Mouse (Mus musculus) frontal cortex, adult 2 months (tissue): ENCODE measurements around the gene Cfap97. TPM values are rescaled to one million over a fixed set of nuclear protein-coding genes. Genes with fewer than 3 reads are reported as not detected.
A peak's percentile ranks its signal among the peaks of the same experiment; 100 is the strongest.

Experiments
- DNase-seq, 2 experiments: peaks; one replicate each; pipeline ENCODE4 v3.0.0; 2022; ENCODE audit warnings: low spot score in 1 of 2; ENCODE audit errors: extremely low spot score in 1 of 2
- polyA plus RNA-seq: library from polyadenylated mRNA; depleted of rRNA; stranded (reverse); fragments of >200 nt; gene quantifications from 2 replicates; pipeline ENCODE4 v1.2.3, GENCODE M21; 2012

Cfap97 gene
- polyA plus RNA-seq, 1 experiment: 16.8 TPM

DNA sequence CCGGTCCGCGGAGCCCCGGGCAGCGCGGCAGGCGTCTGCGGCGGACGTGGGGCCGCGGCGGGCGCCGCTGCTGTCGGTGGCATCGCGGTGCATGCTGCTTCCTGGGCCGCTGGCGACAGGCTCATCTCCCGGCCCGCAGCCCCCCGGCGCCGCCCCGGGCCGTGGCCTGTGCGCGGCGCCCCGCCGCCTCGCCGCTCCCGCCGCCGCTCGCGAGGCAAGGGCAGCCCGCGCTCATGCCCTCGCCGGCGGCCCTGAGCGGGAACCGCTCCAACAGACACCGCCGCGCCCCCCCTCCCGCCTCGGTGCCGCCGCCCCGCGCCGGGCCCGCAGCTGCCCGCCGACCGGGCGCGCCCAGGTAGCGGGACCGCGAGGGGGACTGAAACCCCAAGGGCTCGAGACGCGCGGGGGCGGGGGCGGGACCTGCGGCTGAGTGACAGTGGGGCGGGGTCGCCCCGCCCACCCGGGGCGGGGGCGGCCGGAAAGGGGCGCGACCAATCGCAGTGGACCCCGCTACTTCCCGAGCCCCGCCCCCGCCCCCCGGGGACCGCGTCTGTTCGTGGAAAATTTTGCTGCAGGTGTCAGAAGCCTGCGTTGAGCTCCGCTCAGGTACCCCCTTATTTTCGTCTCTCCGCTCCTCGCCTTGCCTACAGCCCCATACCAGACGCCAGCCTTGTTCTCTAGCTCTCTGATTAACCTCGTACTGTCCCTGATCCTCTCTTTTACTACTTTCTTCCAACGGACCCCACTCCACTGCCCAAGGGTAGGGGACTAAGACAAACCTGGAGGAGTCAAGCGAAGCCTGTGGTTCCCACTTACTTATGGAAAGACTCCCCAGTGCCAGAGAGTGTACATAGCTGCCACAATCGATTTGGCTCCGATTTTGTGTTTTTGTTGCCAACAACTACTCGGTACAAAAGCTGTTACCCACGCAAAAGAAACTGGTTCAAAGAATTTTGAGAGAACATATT lies 777 bp downstream of the Cfap97 start, which contains the start of gene Snx25:
Gene Snx25, minus strand, starts transcription at position 96 of the 968 bp plus-strand sequence.
- peak in 1 of 2 experiments; percentile 86 for DNase-seq

DNA sequence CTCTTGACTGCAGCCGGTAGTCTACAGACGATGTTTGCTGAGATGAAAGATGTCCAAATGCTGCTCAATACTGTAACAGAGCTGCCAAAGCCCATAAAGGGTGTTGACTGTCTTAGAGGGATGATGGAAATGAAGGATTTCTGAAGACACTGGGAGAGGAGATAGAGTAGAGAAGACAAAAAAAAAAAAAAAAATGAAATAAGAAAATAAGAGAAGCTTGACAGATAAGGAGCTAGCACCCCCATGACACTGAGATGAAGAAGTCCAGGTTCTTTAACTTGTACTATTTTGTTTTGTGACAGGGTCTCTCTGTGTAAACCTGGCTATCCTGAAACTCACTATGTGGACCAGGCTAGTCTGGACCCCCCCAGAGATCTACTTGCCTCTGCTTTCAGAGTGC lies 1.5 kb downstream of the Cfap97 start:
- no peak for DNase-seq

DNA sequence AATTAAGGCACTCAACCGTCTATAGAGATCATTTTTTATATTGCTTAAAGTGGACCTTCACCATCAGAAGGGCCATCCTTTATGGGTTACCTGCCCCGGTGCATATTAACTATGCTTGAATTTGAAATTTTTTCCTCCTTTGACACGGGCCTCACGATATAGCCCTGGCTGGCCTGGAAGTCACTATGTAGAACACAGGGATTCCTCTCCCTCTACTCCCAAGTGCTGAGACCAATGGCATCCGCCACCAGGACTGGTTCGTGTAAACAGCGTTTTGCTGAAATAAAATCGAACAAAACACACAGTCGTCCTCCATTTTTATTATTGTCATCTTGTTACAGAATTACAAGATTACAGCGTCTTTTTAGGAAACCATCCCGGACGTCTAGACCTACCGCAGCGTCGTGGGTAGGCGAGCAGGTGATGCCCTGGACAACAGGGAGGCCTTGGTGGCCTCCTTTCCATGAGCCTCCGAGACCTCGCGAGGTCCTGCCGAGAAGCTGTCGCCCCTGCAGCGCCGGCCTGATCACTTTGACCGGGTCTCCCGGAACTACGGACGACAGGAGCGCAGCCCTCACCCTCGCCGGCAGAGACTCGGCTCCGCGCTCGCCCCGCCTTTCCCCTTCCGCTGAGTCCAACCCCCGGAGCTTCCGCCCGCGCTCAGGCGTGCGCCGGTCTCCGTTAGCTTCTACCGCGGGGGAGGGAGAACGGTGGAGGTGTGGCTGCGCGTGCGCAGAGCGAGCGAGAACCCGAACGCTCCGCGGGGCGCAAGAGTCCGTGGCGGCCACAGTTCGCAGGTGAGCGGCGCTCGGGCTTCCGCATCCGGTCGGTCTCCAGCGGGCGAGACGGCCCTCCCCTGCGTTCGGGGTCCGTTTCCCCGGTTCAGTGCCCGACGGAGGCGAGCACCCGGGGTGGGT lies 11.6 kb downstream of the Cfap97 start:
- peak; percentile 87 to 98 for DNase-seq

DNA sequence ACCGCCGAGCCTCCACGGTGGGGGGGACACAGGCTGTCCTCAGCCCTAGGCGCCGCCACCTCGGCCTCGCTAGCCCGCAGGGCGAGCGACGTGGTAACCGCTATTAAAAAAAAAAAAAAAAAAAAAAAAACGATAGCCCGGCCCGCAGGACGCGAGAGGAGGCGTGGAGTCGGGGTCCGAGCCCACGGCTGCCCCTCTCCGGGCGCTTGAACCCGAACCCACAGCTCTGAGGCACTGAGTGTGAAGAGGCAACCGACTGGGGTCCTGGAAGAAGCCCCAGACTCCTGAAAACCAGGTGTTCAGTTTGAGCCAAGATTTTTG lies 12.3 kb downstream of the Cfap97 start:
- DNase-seq: no peak

DNA sequence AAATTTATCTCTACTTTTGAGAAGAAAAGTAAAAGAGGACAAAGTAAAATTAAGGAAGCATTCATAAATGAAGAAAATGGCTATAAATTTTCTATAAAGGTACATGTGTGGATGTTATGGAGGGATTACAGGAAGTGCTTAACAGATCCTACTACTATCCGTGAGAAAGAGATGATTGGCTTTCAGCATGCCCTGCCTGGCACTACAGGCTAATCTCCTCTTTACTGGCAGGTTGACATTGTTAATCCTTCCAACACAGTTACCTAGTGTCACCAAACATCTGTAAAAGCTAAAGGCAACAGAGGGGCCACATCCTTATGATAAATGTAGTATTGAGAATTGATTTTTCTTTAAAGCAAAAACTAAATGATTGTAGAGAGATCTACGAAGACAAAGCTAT lies 22.1 kb downstream of the Cfap97 start:
- no peak for DNase-seq

DNA sequence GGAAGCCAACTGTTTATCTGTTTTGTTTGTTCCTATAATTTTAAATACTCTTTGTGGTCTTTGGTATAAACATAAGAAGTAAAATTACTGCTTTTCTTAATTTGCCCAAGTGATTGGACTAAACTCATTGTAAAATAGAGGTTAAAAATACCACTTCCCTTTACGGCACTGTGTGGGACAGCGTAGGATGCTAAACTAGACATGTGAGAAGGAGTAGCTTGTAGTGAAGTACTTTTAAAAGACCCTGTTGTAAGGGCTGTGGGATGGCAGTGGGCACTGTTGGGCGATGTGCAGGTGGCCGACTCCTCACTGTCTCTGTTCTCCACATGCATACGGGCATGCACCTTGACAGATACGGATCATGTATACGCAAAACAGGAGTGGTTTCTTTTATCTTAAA lies 28.6 kb downstream of the Cfap97 start:
- DNase-seq: no peak

DNA sequence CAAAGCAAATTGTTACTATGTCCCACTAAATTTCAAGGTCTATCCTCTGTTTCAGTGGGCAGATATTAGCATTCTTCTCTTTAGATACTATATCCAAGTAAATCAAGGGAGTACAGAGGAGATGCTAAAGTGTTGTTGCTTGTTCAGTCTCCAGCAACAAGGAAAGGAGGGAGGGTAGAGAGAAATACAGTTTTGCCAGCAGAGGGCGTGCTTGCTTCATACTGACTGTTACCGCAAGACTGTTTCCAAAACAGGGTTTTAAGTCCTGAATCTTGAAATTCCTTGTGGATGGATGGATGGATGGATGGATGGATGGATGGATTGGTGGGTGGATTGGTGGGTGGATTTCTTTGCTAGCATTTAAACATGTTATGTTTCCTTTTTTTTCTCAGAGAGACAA lies 33.8 kb downstream of the Cfap97 start:
- DNase-seq: peak in 1 of 2 experiments; percentile 80

DNA sequence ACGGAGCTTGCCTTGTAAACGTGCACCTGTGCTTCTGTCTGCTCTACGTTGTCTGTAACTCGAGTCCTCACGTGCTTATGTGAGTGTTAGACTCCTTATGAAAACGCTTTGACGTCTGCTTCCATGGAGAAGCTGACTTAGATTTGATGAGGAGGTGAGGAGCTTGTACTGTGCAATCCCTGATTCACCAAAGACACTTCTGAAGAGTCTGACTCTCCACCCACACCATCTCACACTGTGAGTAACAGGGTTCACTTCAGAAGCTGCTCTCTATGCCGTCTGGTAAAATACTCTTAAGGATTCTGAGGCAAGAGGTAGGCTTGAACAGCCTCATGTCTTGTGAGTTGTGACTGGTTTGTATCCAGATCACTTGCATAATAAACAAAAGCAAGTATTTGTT lies 41.5 kb downstream of the Cfap97 start:
- DNase-seq: no peak

DNA sequence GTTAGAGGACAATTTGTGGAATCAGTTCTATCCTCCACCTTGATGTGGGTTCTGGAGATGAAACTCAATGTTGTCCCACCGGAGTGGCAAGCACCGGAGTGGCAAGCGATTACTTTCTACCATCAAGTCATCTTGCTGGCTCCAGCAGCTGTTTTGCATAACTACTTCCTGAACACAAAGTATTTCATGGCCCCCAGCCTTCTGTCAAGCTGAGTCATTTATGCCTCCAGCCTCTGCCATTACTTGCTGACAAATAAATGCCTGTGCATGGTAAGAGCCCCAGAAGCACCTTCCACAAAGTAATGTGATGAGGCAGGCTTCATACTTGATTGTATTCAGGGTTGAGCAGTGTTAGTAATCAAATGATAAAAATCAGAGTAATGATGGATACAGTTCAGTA lies 45.3 kb downstream of the Cfap97 start:
- DNase-seq: no peak

DNA sequence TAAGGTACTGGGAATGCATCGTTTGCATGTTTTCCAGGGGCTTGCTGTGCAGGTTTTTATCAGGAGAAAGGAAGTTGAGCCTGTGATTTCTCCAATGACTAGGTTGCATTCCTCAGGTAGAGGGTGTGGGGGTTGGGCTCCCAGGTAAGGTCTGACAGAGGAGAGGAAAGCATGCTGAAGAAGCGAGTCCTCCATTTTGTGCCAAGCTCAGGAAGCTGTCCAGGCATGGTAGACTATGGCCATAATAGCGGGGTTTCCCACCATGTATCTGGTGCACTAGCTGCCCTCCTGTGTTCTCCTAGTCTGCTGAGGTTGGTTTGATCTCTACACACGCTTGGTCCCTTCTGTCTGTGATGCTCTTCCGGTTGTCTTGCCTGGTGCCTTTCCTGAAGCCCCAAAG lies 46.1 kb downstream of the Cfap97 start:
- no peak for DNase-seq

DNA sequence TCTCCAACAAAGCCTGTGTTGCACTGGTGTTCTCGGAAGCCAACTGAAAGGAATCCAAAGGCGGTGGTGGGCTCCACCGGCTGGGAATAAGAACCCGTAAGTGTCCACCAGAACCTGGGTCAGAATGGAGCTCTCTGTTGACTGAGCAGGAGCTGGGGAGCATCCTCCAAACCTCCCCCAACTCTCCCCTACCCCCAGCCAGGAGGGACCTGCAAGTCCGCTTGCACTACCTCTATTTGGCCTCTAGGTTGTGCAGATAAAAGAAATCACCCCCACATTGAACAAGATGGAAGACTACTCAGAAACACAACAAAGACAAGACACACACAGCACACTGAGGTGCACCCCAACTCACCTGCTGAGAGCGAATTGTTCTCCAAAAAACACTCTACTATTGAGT lies 50.8 kb downstream of the Cfap97 start:
- DNase-seq: no peak

DNA sequence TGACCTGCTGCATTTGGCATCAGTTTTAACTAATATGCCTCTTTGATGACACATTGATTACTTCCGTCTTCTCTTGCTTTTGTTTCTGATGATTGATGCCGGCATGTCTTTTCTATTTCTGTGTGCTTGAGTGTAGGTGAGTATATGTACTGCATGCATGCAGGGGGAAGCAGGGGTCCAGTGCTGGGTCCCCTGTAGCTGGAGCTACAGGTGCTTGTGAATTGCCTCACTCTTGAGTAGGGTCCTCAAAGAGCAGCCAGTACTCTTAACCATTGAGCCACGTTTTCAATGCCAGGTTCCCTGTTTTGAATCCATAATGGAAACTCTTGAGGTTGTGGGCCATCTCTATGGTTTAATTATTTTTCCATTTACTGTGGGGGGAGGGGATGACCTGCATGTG lies 52.7 kb downstream of the Cfap97 start:
- no peak for DNase-seq

DNA sequence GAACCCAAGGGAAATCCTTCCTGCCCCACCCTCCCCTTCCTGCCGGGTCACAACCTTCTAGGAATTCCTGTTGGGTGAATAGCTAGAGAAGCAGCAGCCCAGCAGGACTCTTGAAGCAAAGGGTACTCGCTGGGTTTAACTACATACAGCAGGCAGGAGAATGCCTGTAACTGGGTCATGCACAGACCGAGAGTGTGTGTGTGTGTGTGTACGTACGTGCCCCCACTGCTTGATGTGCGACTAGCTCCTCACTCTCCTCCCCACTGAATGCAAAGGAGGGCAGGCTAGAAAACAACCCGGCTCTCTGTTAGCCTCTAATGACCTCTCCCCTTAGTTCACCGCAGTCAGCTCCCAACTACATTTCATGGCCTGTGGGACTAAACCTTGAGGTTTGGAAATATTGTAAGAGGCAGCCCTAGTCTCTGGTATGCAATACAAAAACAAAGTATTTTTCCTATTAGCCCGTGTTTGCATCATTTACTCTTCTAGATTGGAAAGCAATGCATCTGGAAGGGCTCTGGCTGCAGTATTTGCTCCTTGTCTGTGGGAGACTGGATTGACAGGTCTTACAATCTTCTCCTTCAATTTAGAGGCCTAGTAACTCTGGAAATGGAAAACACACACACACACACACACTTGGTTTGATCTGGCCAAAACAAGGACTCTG lies 53.5 kb downstream of the Cfap97 start:
- no peak for DNase-seq

DNA sequence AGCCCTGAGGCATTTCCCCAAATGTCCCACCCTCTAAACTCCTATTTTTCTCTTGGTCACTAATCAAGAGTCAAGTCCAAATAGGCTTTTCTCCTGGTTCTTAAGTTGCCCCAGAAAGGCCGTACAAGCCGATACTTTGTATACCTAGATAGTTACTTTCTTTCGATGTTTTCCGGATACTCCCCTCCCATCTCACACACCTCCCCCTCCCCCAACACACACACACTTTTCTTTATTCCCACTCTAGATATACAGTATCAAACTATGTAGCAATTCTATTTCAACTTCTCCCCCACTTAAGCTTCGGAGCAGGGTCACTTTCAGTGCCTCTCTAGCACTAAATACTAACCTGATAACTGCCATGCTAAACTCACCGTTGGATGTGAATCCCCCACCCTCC lies 54.5 kb downstream of the Cfap97 start:
- no peak for DNase-seq

DNA sequence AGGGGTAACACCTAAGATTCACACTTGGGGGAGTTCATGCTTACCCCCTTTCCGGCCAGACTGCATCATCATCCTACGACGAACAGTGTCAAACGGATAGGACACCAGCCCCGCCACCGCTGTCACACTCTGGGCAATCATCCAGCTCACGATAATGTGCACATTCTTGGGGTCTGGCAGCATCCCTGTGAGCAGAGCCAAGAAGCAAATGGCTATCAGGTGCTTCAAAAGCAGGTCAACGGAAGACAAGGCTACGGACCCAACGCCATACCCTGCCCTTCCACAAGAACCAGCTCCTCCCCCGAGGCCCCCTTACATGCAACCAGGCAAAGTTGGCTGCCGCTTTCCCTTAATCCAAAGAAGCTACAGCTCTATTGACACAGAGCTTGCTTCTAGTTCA lies 56.8 kb downstream of the Cfap97 start:
- DNase-seq: peak in 1 of 2 experiments; percentile 69

DNA sequence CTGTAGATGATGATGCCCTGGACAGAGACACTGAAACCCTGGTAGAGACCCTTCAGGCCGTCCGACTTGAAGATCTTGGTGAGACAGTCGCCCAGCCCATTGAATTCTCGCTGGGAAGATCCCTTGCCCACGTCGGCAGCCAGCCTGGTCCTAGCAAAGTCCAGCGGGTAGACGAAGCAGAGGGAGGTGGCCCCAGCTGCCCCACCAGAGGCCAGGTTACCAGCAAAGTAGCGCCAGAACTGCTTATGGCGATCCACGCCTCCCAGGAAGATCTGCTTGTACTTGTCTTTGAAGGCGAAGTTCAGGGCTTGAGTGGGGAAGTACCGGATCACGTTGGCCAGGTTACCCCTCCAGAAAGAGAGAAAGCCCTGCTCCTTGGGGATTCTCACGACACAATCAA lies 57.5 kb downstream of the Cfap97 start:
- no peak for DNase-seq

DNA sequence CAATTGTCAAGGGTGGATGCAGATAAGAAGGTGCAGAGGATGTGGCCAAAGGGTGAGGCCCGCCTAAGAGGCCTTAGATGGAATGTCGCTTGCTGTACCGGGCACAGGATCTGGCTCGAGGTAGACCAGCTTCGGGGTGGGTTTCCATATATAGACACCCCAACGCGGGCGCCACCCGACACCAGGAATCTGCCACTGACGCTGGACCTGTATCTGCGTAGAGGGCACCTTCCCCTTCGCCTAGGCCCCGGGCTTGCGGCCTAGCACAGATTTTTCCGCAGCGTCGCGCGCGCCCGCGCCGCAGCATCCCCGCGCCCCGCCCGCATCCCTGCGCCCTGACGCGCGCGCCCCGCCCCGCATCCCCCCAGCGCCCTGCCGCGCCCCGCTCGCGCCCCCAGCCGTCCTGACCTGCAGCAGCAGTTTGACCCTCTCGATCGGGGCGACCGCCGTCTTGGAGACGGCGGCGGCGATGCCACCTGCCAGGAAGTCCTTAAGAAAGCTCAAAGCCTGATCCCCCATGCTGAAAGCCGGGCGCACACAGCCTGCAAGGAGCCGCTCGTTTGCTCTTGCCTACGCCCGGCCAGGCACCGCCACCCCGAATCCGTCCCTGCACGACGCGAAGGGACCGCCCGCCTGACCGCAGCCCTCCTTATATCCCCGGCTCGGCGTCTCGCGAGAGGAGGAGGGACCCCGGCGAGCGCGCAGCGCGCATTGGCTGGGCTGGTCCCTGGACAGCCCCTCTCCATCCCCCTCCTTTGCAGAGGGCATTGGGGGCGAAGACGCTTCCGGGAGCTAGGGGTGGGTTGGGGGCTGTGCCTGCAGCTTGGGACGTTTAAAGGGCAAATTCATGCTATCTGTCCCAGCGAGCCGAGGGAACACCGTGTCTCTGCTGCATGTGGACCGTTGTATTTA lies 59.1 kb downstream of the Cfap97 start, which contains the start of gene Slc25a4:
Gene Slc25a4, minus strand, starts transcription at position 881 of the 912 bp plus-strand sequence.
- DNase-seq: peak; percentile 93 to 97

DNA sequence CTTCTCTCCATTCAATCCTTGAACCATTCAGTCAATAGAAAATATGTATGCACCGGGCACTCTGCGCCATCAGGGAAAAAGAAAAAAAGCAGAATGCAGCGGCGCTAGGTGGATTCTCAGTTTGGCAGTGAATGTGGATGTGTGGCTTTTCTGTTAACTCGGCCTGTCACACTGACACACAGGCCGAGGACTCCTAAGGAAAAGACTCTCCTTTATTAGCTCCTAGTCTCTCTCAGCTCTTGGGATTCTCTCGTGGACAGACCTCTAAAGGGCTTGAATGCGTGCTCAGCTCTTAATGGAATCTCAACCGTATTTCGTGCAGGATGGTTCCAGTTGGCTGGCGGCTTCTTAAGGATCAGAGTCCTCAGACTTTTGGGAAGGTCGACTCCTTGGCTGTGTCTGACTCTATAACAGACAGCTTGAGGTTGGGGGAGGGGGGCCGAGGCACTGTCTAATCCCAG lies 60.1 kb downstream of the Cfap97 start:
- DNase-seq: peak in 1 of 2 experiments; percentile 46

DNA sequence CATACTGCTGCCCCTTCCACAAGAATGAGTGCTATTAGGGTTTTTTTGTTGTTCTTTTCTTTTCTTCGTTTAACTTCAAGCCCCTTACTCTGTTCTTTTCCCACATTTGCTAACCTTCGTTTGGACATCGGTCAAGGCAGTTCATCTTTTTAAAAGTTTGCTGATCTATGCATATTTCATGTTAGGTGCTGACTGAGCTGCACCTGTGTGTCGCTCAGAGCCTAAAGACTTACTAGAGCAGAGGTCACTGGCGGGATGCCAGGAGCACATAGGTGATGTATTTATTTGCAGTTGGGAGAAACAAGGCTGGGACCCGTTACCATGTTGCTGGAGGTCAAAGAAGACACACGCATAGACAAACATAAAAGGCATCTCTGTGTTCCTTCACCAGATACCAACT lies 60.6 kb downstream of the Cfap97 start:
- no peak for DNase-seq
